Mouse (Mus musculus) neural tube, embryonic 14.5 days (tissue): ENCODE measurements around the gene Insl3. TPM values are rescaled to one million over a fixed set of nuclear protein-coding genes. Genes with fewer than 3 reads are reported as not detected.
"Not testable (repeated sequence)": the region's sequence is repeated elsewhere in the genome, so short reads cannot be mapped to it uniquely, and the experiment has no call there.

Experiments used
- ATAC-seq: fragments of 200-750 bp; cut with Nextera tagmentation; 2 replicates; pipeline ENCODE4 v1.8.0; 2017; ENCODE audit warnings: low read depth, mild to moderate bottlenecking, moderate TSS enrichment, moderate library complexity
- H3K27ac ChIP-seq: fragments of 300-500 bp; sonication (generic); 2 replicates; pipeline ENCODE4 v1.5.1; 2014; ENCODE audit warnings: low read depth, mild to moderate bottlenecking, control low read depth, low read length, moderate library complexity, mixed read lengths
- H3K27me3 ChIP-seq: fragments of 300-500 bp; sonication (generic); 2 replicates; pipeline ENCODE4 v1.6.1; 2014; ENCODE audit warnings: low read length; ENCODE audit not compliant: control insufficient read depth, insufficient read depth
- H3K36me3 ChIP-seq: fragments of 300-500 bp; sonication (generic); 2 replicates; pipeline ENCODE4 v1.6.1; 2014; ENCODE audit warnings: low read length, mixed read lengths; ENCODE audit not compliant: control insufficient read depth, insufficient read depth
- H3K4me1 ChIP-seq: fragments of 300-500 bp; sonication (generic); 2 replicates; pipeline ENCODE4 v1.6.1; 2014; ENCODE audit warnings: low read length; ENCODE audit not compliant: control insufficient read depth, insufficient read depth
- H3K4me2 ChIP-seq: fragments of 300-500 bp; sonication (generic); 2 replicates; pipeline ENCODE4 v1.6.1; 2014; ENCODE audit warnings: mild to moderate bottlenecking, low read depth, low read length, control low read depth
- H3K4me3 ChIP-seq: fragments of 300-500 bp; sonication (generic); 2 replicates; pipeline ENCODE4 v1.5.1; 2014; ENCODE audit warnings: low read depth, low read length, control low read depth, mixed read lengths
- H3K9ac ChIP-seq: fragments of 300-500 bp; sonication (generic); replicated peaks from 2 replicates; pipeline ENCODE4 v1.6.1; 2014; ENCODE audit warnings: low read depth, mild to moderate bottlenecking, control low read depth, low read length, mixed read lengths
- H3K9me3 ChIP-seq: fragments of 300-500 bp; sonication (generic); 2 replicates; pipeline ENCODE4 v1.6.1; 2016; ENCODE audit warnings: low read length; ENCODE audit not compliant: control insufficient read depth
- WGBS: fragments of 180-500 bp; shearing (Covaris S2); extraction: QIAGEN DNeasy Blood & Tissue Kit; methylation state at CpG from one replicate; pipeline ENCODE4 v1.1.7; 2014; 5-methylcytosine and 5-hydroxymethylcytosine counted together
- polyA plus RNA-seq: library from polyadenylated mRNA; unstranded; fragments of >200 nt; fragmentation: Nextera tagmentation; extraction: Ambion mirVana; gene quantifications from 2 replicates; pipeline ENCODE4 v1.2.1, GENCODE M21; 2014

Gene Insl3
- polyA plus RNA-seq, 1 experiment from 2014 or later, result 0.55 TPM

- Histone ChIP-seq H3K4me2 (0 out of 2 replicates have a peak overlapping the region, but pooled peaks have one; percentile 2), H3K9ac (no peak overlapping the region), H3K4me1 (no peaks in the 10 kb centered on the region), H3K4me3 (no peak overlapping the region), H3K9me3 (no peaks in the 10 kb centered on the region), H3K36me3 (no peaks in the 10 kb centered on the region), H3K27me3 (peaks cover 14% of the 10 kb centered on the region), H3K27ac (no peak overlapping the region)
- WGBS, result 7% methylated on average over 29 of the region's 29 CpGs
- peak; percentile 19; the same call in 1 of the 2 replicates for ATAC-seq
Measured at GRCm38 (mm10) chr8:71700493-71701269, 11.7 kb downstream of the Insl3 start.

DNA sequence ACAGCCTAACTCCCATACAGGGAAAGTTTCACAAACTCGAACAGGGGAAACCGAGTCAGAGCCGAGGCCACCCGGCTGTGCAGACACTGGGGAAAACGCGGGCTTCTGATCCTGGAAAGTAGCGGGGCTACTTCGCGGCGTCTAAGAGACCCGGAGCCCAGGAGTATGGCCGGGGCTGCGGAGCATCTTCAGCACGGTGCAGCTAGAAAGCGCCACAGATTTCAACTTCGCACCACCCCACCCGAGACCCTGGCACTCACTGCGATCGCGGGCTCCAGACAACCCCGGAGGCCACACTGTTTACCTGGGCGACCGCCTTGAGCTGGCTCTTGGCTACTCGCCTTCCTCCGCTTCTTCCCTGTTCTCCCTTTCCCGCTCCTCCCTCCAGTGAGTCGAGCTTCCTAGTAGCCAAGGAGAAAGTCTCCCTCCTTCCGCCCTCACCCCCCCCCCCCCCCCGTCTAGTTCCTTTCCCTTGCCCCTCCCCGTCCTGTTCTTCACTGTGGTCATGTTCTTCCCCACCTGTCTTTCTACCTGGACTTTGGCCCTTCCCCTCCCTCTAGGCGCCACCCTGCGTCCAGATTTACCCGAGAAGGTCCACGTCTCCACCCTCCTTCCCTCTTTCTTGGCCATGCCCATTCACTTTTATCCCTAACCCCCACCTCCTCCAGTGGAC, 12.5 kb downstream of the Insl3 start, which contains the start of gene B3gnt3:
TSS of gene B3gnt3 (minus strand) at position 376 of the 673 bp plus-strand sequence.
- H3K4me2 ChIP-seq, result 0 out of 2 replicates have a peak within 1 kb of the TSS, but pooled peaks have one; percentile 2
- no peaks in the 10 kb centered on the region for H3K36me3 ChIP-seq
- no peak within 1 kb of the TSS for H3K27ac ChIP-seq
- WGBS, result 16% methylated on average over 31 of the region's 34 CpGs
- no peak within 1 kb of the TSS for H3K4me3 ChIP-seq
- H3K9me3 ChIP-seq, result no peaks in the 10 kb centered on the region
- H3K4me1 ChIP-seq, result no peaks in the 10 kb centered on the region
- H3K9ac ChIP-seq, result no peak within 1 kb of the TSS
- peaks cover 14% of the 10 kb centered on the region for H3K27me3 ChIP-seq
- ATAC-seq, result no peak

- 30% methylated on average over 4 of the region's 4 CpGs for WGBS
- Histone ChIP-seq H3K4me1 (no peaks in the 10 kb centered on the region), H3K27me3 (peaks cover 14% of the 10 kb centered on the region)
Measured at GRCm38 (mm10) chr8:71702087-71702432, 13.0 kb downstream of the Insl3 start.

GRCm38 (mm10) chr8:71702923-71703322, 13.9 kb downstream of the Insl3 start:
- Histone ChIP-seq H3K9ac (no peak overlapping the region), H3K36me3 (no peaks in the 10 kb centered on the region), H3K4me3 (no peak overlapping the region), H3K27me3 (peaks cover 14% of the 10 kb centered on the region), H3K4me1 (no peaks in the 10 kb centered on the region), H3K4me2 (no peak overlapping the region), H3K27ac (no peak overlapping the region), H3K9me3 (no peaks in the 10 kb centered on the region)
- WGBS, result 96% methylated on average over 3 of the region's 3 CpGs
- ATAC-seq, result no peak

More at GRCm38 (mm10) chr8:71702087-71702432, 13.0 kb downstream of the Insl3 start:
- Histone ChIP-seq H3K4me2 (no peak overlapping the region), H3K27ac (no peak overlapping the region), H3K9ac (no peak overlapping the region), H3K4me3 (no peak overlapping the region), H3K36me3 (no peaks in the 10 kb centered on the region), H3K9me3 (no peaks in the 10 kb centered on the region)
- ATAC-seq, result no peak

- ATAC-seq, H3K4me1 ChIP-seq, H3K9me3 ChIP-seq, H3K9ac ChIP-seq, H3K4me3 ChIP-seq, H3K4me2 ChIP-seq, H3K36me3 ChIP-seq, H3K27ac ChIP-seq: not testable (repeated sequence)
- peaks cover 14% of the 10 kb centered on the region for H3K27me3 ChIP-seq
Measured at GRCm38 (mm10) chr8:71703400-71703799, 14.4 kb downstream of the Insl3 start.

DNA sequence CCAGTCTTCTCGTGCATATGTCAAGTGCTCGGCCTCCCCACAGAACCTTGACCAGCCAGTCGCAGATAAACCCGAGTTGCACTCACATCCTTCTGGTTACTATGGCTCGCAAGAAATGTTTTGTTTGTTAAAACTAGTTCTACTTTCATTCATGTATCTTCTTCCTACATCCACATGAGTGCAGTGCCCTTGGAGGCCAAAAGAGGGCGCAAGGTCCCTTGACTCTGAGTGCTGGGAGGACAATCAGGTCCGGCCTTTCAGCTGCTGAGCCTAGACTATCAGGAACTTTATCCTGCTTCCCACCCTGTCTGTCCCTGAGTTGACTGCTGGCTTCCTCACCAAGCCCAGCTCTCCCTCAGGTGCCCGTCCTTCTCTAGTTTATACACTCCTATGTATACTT, 18.9 kb downstream of the Insl3 start:
- Histone ChIP-seq H3K4me2 (no peak overlapping the region), H3K4me1 (no peaks in the 10 kb centered on the region), H3K4me3 (no peak overlapping the region), H3K9ac (no peak overlapping the region), H3K27ac (no peak overlapping the region), H3K36me3 (peaks cover 4% of the 10 kb centered on the region; the same call in 1 of the 2 replicates), H3K27me3 (no peaks in the 10 kb centered on the region), H3K9me3 (no peaks in the 10 kb centered on the region)
- 28% methylated on average over 8 of the region's 8 CpGs for WGBS
- no peak for ATAC-seq

- no peak overlapping the region for H3K4me3 ChIP-seq
- no peak overlapping the region for H3K9ac ChIP-seq
- ATAC-seq, result no peak
- no peak overlapping the region for H3K27ac ChIP-seq
- WGBS, result 34% methylated on average over 25 of the region's 25 CpGs
- no peaks in the 10 kb centered on the region for H3K9me3 ChIP-seq
- H3K4me1 ChIP-seq, result no peaks in the 10 kb centered on the region
- no peak overlapping the region for H3K4me2 ChIP-seq
- no peaks in the 10 kb centered on the region for H3K27me3 ChIP-seq
- peaks cover 4% of the 10 kb centered on the region; the same call in 1 of the 2 replicates for H3K36me3 ChIP-seq
Measured at GRCm38 (mm10) chr8:71709134-71709799, 20.3 kb downstream of the Insl3 start.

- Histone ChIP-seq H3K27ac (no peak overlapping the region), H3K4me3 (no peak overlapping the region), H3K4me1 (no peaks in the 10 kb centered on the region), H3K9me3 (no peaks in the 10 kb centered on the region), H3K4me2 (peak overlapping the region; percentile 24), H3K36me3 (peaks cover 7% of the 10 kb centered on the region), H3K27me3 (no peaks in the 10 kb centered on the region), H3K9ac (no peak overlapping the region)
- 19% methylated on average over 25 of the region's 25 CpGs for WGBS
- ATAC-seq, result peak; percentile 82
Measured at GRCm38 (mm10) chr8:71709800-71710446, 20.9 kb downstream of the Insl3 start.
